Mouse (Mus musculus): ENCODE measurements around the gene Napepld. TPM values are rescaled to one million over a fixed set of nuclear protein-coding genes. Genes with fewer than 3 reads are reported as not detected.
A peak's percentile ranks its signal among the peaks of the same experiment; 100 is the strongest.

The Napepld gene
- polyA plus RNA-seq, 1 experiment, result 7.4 TPM

DNA sequence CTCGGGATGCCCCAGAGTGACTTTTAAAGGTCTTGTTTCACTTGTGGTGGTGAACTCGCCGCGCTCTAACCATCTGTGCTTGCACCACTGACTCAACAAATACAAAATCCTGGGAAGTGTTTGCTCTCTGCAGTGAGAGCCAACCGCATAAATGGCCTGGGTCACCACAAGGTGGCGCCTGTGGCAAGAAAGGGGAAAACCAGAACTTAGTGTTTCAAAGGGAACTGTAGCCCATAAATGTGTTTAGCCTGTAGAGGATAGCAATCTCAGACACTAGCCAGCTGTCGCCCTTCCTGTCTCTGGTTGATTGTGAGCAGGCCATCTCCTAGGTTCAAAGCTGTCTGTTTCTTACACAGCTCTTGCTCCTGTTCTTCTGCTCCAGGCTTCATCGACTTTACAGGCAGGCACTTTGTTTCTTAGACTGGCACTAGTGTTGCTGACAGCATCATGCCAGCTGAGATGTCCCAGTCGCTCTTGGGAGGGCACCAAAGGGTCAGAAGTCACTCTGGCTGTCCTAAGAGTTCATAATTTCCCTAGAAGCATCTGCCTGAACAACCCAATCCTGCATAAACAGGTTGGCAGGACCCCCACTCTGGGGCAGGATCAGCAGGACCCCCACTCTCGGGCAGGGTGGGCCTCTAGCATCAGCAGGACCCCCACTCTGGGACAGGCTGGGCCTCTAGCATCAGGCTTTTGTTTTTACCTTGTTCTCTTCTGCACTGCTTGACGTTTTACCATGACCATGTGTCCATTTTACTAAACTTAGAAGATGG is 42.4 kb downstream of the Napepld start:
- Histone ChIP-seq H3K27ac (ENCODE audit: insufficient read depth, low read length) (no peak overlapping the region), H3K4me3 (replicated peaks; ENCODE audit: insufficient read depth, low read depth, low read length) (no peak overlapping the region), H3K27me3 (ENCODE audit: control insufficient read depth, insufficient read depth, low read length) (no peaks in the 10 kb centered on the region), H3K4me1 (ENCODE audit: control insufficient read depth, insufficient read depth, low read length) (no peaks in the 10 kb centered on the region)
- DNase-seq, result peak; percentile 63 to 76
- WGBS, result 37% methylated on average over 11 of the region's 11 CpGs
- TF ChIP-seq CTCF (IDR thresholded peaks at IDR 0.05; ENCODE audit: borderline replicate concordance, insufficient read depth, low read depth, low read length) (peak; percentile 85), POLR2A (IDR thresholded peaks at IDR 0.05; ENCODE audit: borderline replicate concordance, insufficient read depth, low read length) (no peak)

DNA sequence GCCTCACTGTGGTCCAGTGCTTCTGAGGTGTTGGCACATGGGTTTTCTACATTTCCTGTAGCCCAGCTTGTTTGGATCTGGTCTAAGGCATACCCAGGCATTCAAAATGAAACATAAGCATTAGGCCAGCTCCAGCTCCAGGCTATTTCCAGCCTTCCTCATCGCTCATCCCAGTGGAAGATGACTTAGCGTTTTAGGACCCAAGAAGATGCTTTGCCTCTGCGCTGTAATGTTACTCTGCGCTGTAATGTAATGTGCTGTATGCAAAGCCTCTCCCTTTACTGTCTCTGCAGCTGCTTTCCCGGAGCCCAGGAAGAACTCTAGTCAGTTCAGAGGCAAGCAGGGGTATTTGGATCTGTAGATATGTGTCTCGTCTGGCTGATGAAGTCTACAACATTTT is 43.2 kb downstream of the Napepld start:
- no peak overlapping the region for H3K4me3 ChIP-seq (replicated peaks; ENCODE audit: insufficient read depth, low read depth, low read length)
- WGBS, result 87% methylated on average over 6 of the region's 6 CpGs
- no peaks in the 10 kb centered on the region for H3K4me1 ChIP-seq (ENCODE audit: control insufficient read depth, insufficient read depth, low read length)
- TF ChIP-seq POLR2A (IDR thresholded peaks at IDR 0.05; ENCODE audit: borderline replicate concordance, insufficient read depth, low read length), result no peak
- TF ChIP-seq CTCF (IDR thresholded peaks at IDR 0.05; ENCODE audit: borderline replicate concordance, insufficient read depth, low read depth, low read length), result no peak
- H3K27ac ChIP-seq (ENCODE audit: insufficient read depth, low read length), result no peak overlapping the region
- H3K27me3 ChIP-seq (ENCODE audit: control insufficient read depth, insufficient read depth, low read length), result no peaks in the 10 kb centered on the region
- DNase-seq, result no peak

GRCm38 (mm10) chr5:21656912-21657311 is 44.3 kb downstream of the Napepld start:
- no peaks in the 10 kb centered on the region for H3K4me1 ChIP-seq (ENCODE audit: control insufficient read depth, insufficient read depth, low read length)
- TF ChIP-seq CTCF (IDR thresholded peaks at IDR 0.05; ENCODE audit: borderline replicate concordance, insufficient read depth, low read depth, low read length), result no peak
- H3K27ac ChIP-seq (ENCODE audit: insufficient read depth, low read length), result no peak overlapping the region
- no peak overlapping the region for H3K4me3 ChIP-seq (replicated peaks; ENCODE audit: insufficient read depth, low read depth, low read length)
- 92% methylated on average over 9 of the region's 9 CpGs for WGBS
- no peaks in the 10 kb centered on the region for H3K27me3 ChIP-seq (ENCODE audit: control insufficient read depth, insufficient read depth, low read length)
- DNase-seq, result no peak

- no peak for DNase-seq
- Histone ChIP-seq H3K4me3 (replicated peaks; ENCODE audit: insufficient read depth, low read depth, low read length) (no peak overlapping the region), H3K27me3 (ENCODE audit: control insufficient read depth, insufficient read depth, low read length) (no peaks in the 10 kb centered on the region), H3K27ac (ENCODE audit: insufficient read depth, low read length) (no peak overlapping the region), H3K4me1 (ENCODE audit: control insufficient read depth, insufficient read depth, low read length) (no peaks in the 10 kb centered on the region)
- 91% methylated on average over 7 of the region's 7 CpGs for WGBS
- TF ChIP-seq POLR2A (IDR thresholded peaks at IDR 0.05; ENCODE audit: borderline replicate concordance, insufficient read depth, low read length) (no peak), CTCF (IDR thresholded peaks at IDR 0.05; ENCODE audit: borderline replicate concordance, insufficient read depth, low read depth, low read length) (no peak)
Observed at GRCm38 (mm10) chr5:21651885-21652612, 49.1 kb downstream of the Napepld start.

DNA sequence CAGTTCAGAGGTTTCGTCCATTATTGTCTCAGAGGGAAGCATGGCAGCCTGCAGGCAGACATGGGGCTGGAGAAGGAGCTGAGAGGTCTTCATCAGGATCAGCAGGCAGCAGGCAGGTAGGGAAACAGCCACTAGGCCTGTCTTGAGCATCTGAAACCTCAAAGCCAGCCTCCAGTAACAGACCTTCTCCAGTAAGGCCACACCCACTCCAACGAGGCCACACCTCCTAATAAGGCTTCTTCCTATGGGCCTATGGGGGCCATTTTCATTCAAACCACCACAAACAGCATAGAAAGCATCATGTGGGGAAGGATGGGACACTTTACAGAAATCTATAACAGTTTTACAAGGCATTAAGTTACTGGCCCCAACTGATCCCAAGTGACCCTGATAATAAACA is 50.5 kb downstream of the Napepld start:
- no peak for DNase-seq
- H3K27ac ChIP-seq (ENCODE audit: insufficient read depth, low read length), result no peak overlapping the region
- H3K27me3 ChIP-seq (ENCODE audit: control insufficient read depth, insufficient read depth, low read length), result no peaks in the 10 kb centered on the region
- H3K4me1 ChIP-seq (ENCODE audit: control insufficient read depth, insufficient read depth, low read length), result peaks cover 3% of the 10 kb centered on the region; the same call in 1 of the 2 replicates
- no peak for TF ChIP-seq CTCF (IDR thresholded peaks at IDR 0.05; ENCODE audit: borderline replicate concordance, insufficient read depth, low read depth, low read length)
- TF ChIP-seq POLR2A (IDR thresholded peaks at IDR 0.05; ENCODE audit: borderline replicate concordance, insufficient read depth, low read length), result no peak
- WGBS, result 82% methylated on average over 2 of the region's 2 CpGs
- no peak overlapping the region for H3K4me3 ChIP-seq (replicated peaks; ENCODE audit: insufficient read depth, low read depth, low read length)

- under 1% methylated on average over 25 of the region's 25 CpGs for WGBS
- TF ChIP-seq CTCF (IDR thresholded peaks at IDR 0.05; ENCODE audit: borderline replicate concordance, insufficient read depth, low read depth, low read length), result no peak
- TF ChIP-seq POLR2A (IDR thresholded peaks at IDR 0.05; ENCODE audit: borderline replicate concordance, insufficient read depth, low read length), result no peak
Observed at GRCm38 (mm10) chr5:21646133-21646491, 55.1 kb downstream of the Napepld start.

DNA sequence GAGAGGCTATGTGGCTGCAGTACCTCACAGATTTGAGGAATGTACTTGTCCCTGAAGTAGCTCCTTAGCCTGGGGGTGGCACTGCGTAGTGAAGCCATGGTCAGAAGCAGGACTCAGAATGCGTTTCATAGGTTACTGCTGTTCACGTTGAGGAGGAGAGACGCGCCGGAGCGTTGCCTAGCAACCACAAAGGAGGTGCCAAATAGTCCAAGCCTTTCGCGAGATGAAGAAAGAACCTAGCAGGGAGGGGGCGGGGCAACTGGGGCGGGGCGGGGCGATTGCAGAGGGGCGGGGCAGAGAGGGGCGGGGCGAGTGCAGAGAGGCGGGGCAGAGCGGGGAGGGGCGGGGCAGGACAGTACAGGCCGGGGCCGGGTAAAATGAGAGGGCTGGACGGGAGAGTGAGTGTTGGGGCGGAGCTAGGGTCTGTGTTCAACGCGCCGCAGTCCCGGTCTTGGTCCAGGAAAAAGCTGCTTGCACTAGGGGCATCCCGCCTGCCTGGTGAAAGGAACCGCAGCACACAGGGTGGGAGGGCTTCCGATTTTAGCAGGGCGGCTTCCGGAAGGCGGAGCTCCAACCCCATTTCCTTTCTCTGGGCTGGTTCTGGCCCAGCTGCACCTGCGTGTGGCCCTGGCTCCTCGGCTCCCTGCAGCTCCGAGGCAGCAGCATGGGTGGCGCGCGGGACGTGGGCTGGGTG is 55.6 kb downstream of the Napepld start, which contains the start of the genes Fbxl13 and Armc10:
Gene Fbxl13 (minus strand): TSS at position 196 of the 694 bp plus-strand sequence.
Gene Armc10 (plus strand): TSS at position 375 of the 694 bp plus-strand sequence.
- TF ChIP-seq CTCF (IDR thresholded peaks at IDR 0.05; ENCODE audit: borderline replicate concordance, insufficient read depth, low read depth, low read length) (no peak), POLR2A (IDR thresholded peaks at IDR 0.05; ENCODE audit: borderline replicate concordance, insufficient read depth, low read length) (peak; percentile 50; the same call in 1 of the 2 replicates)
- peaks cover 3% of the 10 kb centered on the region; the same call in 1 of the 2 replicates for H3K4me1 ChIP-seq (ENCODE audit: control insufficient read depth, insufficient read depth, low read length)
- peak within 1 kb of the TSS; percentile 62 for H3K4me3 ChIP-seq (replicated peaks; ENCODE audit: insufficient read depth, low read depth, low read length)
- WGBS, result under 1% methylated on average over 40 of the region's 40 CpGs
- DNase-seq, result peak; percentile 82 to 86
- H3K27me3 ChIP-seq (ENCODE audit: control insufficient read depth, insufficient read depth, low read length), result no peaks in the 10 kb centered on the region
- H3K27ac ChIP-seq (ENCODE audit: insufficient read depth, low read length), result no peak within 1 kb of the TSS

More at GRCm38 (mm10) chr5:21646133-21646491, 55.1 kb downstream of the Napepld start:
- Histone ChIP-seq H3K27me3 (ENCODE audit: control insufficient read depth, insufficient read depth, low read length) (no peaks in the 10 kb centered on the region), H3K27ac (ENCODE audit: insufficient read depth, low read length) (no peak overlapping the region), H3K4me3 (replicated peaks; ENCODE audit: insufficient read depth, low read depth, low read length) (peak overlapping the region; percentile 62), H3K4me1 (ENCODE audit: control insufficient read depth, insufficient read depth, low read length) (peaks cover 3% of the 10 kb centered on the region; the same call in 1 of the 2 replicates)
- DNase-seq, result no peak
